Mouse (Mus musculus) kidney, embryonic 16.5 days (tissue): Measurements from ENCODE around the gene Cela2a. TPM values are rescaled to one million over a fixed set of nuclear protein-coding genes. Genes with fewer than 3 reads are reported as not detected.
A peak's percentile ranks its signal among the peaks of the same experiment; 100 is the strongest.

ENCODE experiments used
- ATAC-seq: fragments of 200-750 bp; cut with Nextera tagmentation; 2 replicates; pipeline ENCODE4 v1.8.0; 2017; ENCODE audit warnings: moderate TSS enrichment; ENCODE audit not compliant: low FRiP score, low TSS enrichment
- H3K27ac ChIP-seq: fragments of 300-500 bp; sonication (generic); 2 replicates; pipeline ENCODE4 v1.5.1; 2014; ENCODE audit warnings: low read length
- H3K27me3 ChIP-seq: fragments of 300-500 bp; sonication (generic); 2 replicates; pipeline ENCODE4 v1.6.1; 2014; ENCODE audit warnings: low read length, control low read depth, mixed read lengths; ENCODE audit not compliant: insufficient read depth
- H3K36me3 ChIP-seq: fragments of 300-500 bp; sonication (generic); 2 replicates; pipeline ENCODE4 v1.6.1; 2014; ENCODE audit warnings: low read length, control low read depth, mixed read lengths; ENCODE audit not compliant: insufficient read depth
- H3K4me1 ChIP-seq: fragments of 300-500 bp; sonication (generic); 2 replicates; pipeline ENCODE4 v1.6.1; 2014; ENCODE audit warnings: low read length, control low read depth, mixed read lengths; ENCODE audit not compliant: insufficient read depth
- H3K4me2 ChIP-seq: fragments of 300-500 bp; sonication (generic); replicated peaks from 2 replicates; pipeline ENCODE4 v1.6.1; 2014; ENCODE audit warnings: low read depth, low read length
- H3K4me3 ChIP-seq: fragments of 300-500 bp; sonication (generic); 2 replicates; pipeline ENCODE4 v1.5.1; 2014; ENCODE audit warnings: mild to moderate bottlenecking, low read length
- H3K9ac ChIP-seq: fragments of 300-500 bp; sonication (generic); replicated peaks from 2 replicates; pipeline ENCODE4 v1.6.1; 2014; ENCODE audit warnings: low read length
- H3K9me3 ChIP-seq: fragments of 300-500 bp; sonication (generic); 2 replicates; pipeline ENCODE4 v1.6.1; 2016; ENCODE audit warnings: low read length, control low read depth
- WGBS: fragments of 180-500 bp; shearing (Covaris S2); extraction: QIAGEN DNeasy Blood & Tissue Kit; methylation state at CpG from one replicate; pipeline ENCODE4 v1.1.7; 2014; 5-methylcytosine and 5-hydroxymethylcytosine counted together
- polyA plus RNA-seq: library from polyadenylated mRNA; unstranded; fragments of >200 nt; fragmentation: Nextera tagmentation; extraction: Ambion mirVana; gene quantifications from 2 replicates; pipeline ENCODE4 v1.2.1, GENCODE M21; 2015

Cela2a gene
- polyA plus RNA-seq, 1 experiment from 2014 or later = not detected

DNA sequence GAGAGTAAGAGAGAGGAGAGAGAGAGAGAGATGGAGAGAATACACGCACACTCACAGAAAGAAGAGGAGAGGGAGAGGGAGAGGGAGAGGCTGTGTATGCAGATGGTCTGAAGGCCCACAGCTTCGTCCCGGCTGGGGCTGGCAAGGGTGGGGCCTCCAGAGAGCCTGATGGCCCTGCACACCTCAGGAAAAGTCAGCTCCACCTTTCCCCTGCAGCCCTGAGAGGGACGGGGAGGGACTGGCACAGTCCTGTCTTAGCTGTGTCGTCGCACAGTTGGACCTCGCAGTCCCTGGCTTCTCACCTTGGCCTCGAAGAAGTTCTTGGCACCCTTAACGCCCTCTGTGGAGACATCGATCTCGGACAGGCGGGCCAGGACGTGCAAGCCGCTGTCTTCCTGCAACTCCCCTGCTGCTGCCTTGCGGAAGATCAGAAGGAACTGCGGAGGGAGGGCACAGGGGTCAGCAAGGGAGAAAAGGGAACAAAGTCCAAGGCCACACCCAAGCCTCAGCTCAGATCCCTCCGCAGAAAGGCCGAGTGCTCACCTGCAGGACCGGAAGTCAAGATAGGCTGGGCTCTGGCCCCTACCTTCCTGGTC lies 34.4 kb upstream of the Cela2a start:
- Histone ChIP-seq H3K36me3 (peaks cover 18% of the 10 kb centered on the region; the same call in 1 of the 2 replicates), H3K9ac (no peak overlapping the region), H3K4me2 (no peak overlapping the region), H3K27ac (no peak overlapping the region), H3K9me3 (no peaks in the 10 kb centered on the region), H3K27me3 (no peaks in the 10 kb centered on the region), H3K4me3 (no peak overlapping the region), H3K4me1 (no peaks in the 10 kb centered on the region)
- ATAC-seq = no peak
- WGBS = 65% methylated on average over 19 of the region's 19 CpGs

DNA sequence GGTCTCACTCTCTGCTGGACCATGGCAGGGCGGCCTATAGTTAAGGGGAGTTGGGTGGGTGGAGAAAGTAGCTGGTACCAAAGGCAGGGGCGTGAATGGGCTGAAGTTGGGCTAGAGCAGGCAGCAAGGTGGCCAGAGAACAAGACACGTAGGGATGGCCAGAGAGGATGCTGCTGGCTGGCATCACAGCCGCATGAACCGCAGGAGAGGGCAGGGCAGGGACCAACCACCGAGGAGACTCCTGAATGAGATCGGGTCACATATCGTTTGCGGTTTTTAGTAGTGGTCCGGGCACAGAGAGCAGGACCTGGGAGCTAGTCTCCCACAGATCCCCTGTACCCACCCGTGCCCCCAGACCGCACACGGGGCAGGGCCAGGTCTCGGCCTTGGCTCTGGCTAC lies 33.4 kb upstream of the Cela2a start:
- no peak overlapping the region for H3K9ac ChIP-seq
- H3K4me1 ChIP-seq = no peaks in the 10 kb centered on the region
- H3K4me2 ChIP-seq = no peak overlapping the region
- WGBS = 93% methylated on average over 14 of the region's 14 CpGs
- no peak overlapping the region for H3K27ac ChIP-seq
- no peak overlapping the region for H3K4me3 ChIP-seq
- H3K9me3 ChIP-seq = no peaks in the 10 kb centered on the region
- H3K27me3 ChIP-seq = no peaks in the 10 kb centered on the region
- H3K36me3 ChIP-seq = peaks cover 18% of the 10 kb centered on the region; the same call in 1 of the 2 replicates
- no peak for ATAC-seq

DNA sequence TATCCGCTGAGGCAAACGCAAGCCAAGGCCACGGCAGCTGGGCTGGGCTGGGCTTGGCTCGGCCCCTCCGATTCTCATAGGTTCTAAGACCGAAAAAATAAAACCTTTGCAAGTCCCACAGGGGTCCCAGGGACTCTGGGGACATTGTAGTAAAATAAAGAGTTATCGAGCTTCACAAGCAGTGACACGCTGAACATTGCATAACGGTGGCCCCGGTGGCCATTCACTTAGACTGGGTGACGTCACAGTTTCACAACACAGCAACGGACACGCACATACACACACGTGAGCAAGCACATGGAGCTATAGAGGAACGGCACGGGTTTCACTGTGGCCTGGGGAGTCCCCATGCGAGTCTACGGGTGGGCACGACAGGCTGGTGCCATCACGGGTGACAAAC lies 32.5 kb upstream of the Cela2a start:
- H3K4me1 ChIP-seq = no peaks in the 10 kb centered on the region
- H3K4me2 ChIP-seq = no peak overlapping the region
- no peak for ATAC-seq
- H3K9ac ChIP-seq = no peak overlapping the region
- no peaks in the 10 kb centered on the region; the same call in 1 of the 2 replicates for H3K9me3 ChIP-seq
- WGBS = 83% methylated on average over 20 of the region's 20 CpGs
- H3K36me3 ChIP-seq = peaks cover 18% of the 10 kb centered on the region; the same call in 1 of the 2 replicates
- no peak overlapping the region for H3K4me3 ChIP-seq
- H3K27me3 ChIP-seq = no peaks in the 10 kb centered on the region
- no peak overlapping the region for H3K27ac ChIP-seq

DNA sequence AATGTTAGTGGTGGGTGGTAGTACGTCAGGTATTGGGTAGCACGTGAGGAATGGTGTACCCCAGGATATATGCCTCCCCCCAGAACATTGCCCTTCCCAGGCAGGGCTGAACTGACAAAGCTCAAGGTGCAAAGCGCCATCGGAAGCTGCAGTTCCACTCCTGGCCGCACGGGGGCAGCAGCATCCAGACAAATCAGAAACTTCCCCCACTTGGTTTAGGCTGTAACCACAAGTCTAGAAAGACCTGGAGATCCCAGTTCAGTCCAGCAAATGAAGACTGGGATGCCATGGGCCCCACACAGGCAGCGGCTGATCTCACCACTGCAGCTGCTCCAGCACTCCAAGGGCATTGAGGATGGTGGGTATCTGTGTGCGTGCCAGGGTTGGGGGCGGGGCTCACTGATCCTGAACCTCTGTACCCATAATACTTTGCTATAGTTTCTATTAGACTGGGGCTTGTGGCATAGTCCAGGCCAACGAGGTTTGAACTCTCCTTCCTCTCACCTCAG lies 31.5 kb upstream of the Cela2a start:
- Histone ChIP-seq H3K27me3 (no peaks in the 10 kb centered on the region), H3K9me3 (peaks cover 5% of the 10 kb centered on the region; the same call in 1 of the 2 replicates), H3K27ac (no peak overlapping the region), H3K9ac (no peak overlapping the region), H3K4me3 (no peak overlapping the region), H3K4me1 (no peaks in the 10 kb centered on the region), H3K36me3 (peaks cover 18% of the 10 kb centered on the region; the same call in 1 of the 2 replicates), H3K4me2 (no peak overlapping the region)
- WGBS = 21% methylated on average over 10 of the region's 10 CpGs
- ATAC-seq = peak; percentile 58; the same call in 1 of the 2 replicates

DNA sequence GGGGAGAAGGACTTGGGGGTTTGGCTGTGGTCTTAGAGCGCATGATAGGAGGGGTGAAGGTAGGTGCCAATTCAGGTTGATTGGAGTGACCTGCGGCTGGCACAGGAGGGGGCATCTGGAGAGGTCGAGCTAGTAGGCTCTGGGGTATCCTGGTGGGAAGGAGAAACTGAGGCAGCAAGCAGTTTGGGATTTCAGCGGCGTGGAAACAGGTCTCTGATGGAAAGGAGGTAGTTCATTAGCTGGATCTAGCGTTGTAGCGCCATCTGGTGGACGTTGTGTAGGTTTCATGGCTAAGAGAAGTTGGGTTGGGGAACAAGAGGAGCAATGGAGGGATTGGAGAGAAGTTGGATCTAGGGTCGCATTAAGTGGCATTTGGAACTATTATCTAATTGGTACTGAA lies 27.5 kb upstream of the Cela2a start:
- peaks cover 5% of the 10 kb centered on the region; the same call in 1 of the 2 replicates for H3K9me3 ChIP-seq
- H3K4me3 ChIP-seq = no peak overlapping the region
- H3K27ac ChIP-seq = no peak overlapping the region
- no peaks in the 10 kb centered on the region for H3K36me3 ChIP-seq
- 80% methylated on average over 9 of the region's 9 CpGs for WGBS
- no peak overlapping the region for H3K9ac ChIP-seq
- H3K27me3 ChIP-seq = no peaks in the 10 kb centered on the region
- H3K4me1 ChIP-seq = no peaks in the 10 kb centered on the region
- H3K4me2 ChIP-seq = no peak overlapping the region
- no peak for ATAC-seq

DNA sequence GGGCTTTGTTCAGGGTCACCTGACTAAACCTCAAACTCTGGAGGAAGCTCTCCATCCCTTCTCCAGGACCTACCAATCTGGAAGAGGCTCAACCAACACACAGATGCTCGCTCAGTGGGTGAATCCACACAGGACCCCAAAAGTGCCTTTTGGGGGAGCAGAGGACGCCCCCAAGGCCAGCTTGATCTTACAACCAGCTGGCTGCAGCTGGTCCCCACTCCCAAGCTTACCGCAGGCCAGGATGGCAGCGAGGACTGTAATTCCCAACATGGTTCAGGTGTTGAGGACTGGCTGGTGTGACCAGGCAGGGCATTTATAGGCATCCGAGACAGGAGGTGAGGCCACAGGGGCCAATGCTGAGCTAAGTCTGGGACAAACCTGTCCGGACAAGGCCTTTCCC lies 20.0 kb upstream of the Cela2a start, which contains the start of gene Ctrc:
Gene Ctrc, minus strand, starts transcription at position 361 of the 400 bp plus-strand sequence.
- H3K4me3 ChIP-seq = no peak within 1 kb of the TSS
- H3K4me2 ChIP-seq = no peak within 1 kb of the TSS
- H3K27ac ChIP-seq = no peak within 1 kb of the TSS
- H3K4me1 ChIP-seq = no peaks in the 10 kb centered on the region
- no peak for ATAC-seq
- no peaks in the 10 kb centered on the region for H3K27me3 ChIP-seq
- H3K9me3 ChIP-seq = no peaks in the 10 kb centered on the region
- H3K9ac ChIP-seq = no peak within 1 kb of the TSS
- WGBS = 80% methylated on average over 6 of the region's 6 CpGs
- H3K36me3 ChIP-seq = no peaks in the 10 kb centered on the region

DNA sequence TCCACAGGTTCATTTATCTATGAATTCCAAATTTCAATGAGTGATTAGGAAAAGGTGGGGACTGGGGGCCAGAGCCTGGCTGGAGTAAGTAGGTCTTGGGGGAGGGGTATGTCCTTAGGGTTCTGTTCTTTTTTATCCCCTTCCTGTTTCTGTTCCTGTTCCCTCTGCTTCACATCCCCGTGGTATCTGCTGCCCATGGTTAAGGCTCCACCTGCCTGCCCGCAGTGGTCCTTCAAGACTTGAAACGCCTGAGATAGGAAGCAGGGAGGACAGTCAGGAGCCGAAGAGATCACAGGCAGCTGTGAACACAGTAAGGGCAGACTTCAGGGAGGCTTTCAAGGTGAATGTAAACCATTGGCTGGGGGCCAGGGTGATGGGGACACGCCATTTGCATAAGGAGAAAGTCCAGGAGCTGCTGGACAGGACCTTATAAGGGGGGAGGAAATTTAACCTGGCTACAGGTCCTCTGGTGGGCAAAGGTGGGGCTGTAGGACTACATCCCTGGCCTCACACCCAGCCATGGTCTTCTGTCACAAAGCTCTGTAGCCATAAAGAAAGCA lies 8.7 kb upstream of the Cela2a start:
- Histone ChIP-seq H3K4me1 (no peaks in the 10 kb centered on the region), H3K4me3 (no peak overlapping the region), H3K36me3 (no peaks in the 10 kb centered on the region), H3K27ac (no peak overlapping the region), H3K9ac (no peak overlapping the region), H3K9me3 (no peaks in the 10 kb centered on the region), H3K4me2 (no peak overlapping the region), H3K27me3 (no peaks in the 10 kb centered on the region)
- no peak for ATAC-seq
- WGBS = 53% methylated on average over 5 of the region's 5 CpGs

DNA sequence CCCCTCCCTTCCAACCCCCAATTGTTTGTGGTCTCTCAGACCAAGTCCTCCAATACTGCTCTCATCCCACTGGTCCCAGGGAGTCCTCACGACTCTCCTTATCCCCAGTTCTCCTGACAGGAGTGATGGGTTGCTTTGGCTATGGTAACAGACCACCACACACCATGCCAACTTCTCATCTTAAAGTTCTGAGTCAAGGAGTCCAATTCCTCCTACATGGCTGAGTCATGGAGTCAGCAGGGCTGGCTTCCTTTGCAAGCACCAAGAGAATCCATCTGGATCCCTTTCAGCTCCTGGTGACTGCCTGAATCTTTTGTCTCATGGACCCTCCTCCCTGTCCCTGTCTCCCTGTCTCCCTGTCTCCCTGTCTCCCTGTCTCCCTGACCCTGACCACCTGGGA lies 8.0 kb upstream of the Cela2a start:
- Histone ChIP-seq H3K4me2 (no peak overlapping the region), H3K4me1 (no peaks in the 10 kb centered on the region), H3K27me3 (no peaks in the 10 kb centered on the region), H3K36me3 (no peaks in the 10 kb centered on the region), H3K9ac (no peak overlapping the region), H3K4me3 (no peak overlapping the region), H3K9me3 (no peaks in the 10 kb centered on the region), H3K27ac (no peak overlapping the region)
- 42% methylated on average over 1 of the region's 1 CpGs for WGBS
- no peak for ATAC-seq

DNA sequence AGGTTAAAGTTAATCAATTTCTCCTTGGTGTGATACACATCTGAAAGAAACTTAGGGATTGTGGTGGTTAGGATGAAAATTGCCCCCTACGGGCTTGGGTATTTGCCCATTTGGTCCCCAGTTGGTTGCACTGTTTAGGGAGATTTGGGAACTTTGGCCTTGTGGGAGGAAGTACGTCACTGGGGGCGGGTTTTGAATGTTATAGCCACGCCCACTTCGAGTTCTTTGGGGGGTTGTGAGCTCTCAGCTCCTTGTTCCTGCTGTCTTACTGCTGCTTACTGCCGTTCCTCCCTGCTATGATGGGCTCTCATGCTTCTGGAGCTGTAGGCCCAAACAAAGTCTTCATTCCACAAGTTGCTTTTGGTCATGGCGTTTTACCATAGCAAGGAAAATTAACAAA lies 5.4 kb upstream of the Cela2a start:
- no peaks in the 10 kb centered on the region for H3K4me1 ChIP-seq
- no peaks in the 10 kb centered on the region for H3K36me3 ChIP-seq
- WGBS = 82% methylated on average over 7 of the region's 7 CpGs
- no peak overlapping the region for H3K9ac ChIP-seq
- ATAC-seq = no peak
- H3K27ac ChIP-seq = no peak overlapping the region
- no peaks in the 10 kb centered on the region for H3K27me3 ChIP-seq
- H3K4me2 ChIP-seq = no peak overlapping the region
- no peak overlapping the region for H3K4me3 ChIP-seq
- no peaks in the 10 kb centered on the region for H3K9me3 ChIP-seq

DNA sequence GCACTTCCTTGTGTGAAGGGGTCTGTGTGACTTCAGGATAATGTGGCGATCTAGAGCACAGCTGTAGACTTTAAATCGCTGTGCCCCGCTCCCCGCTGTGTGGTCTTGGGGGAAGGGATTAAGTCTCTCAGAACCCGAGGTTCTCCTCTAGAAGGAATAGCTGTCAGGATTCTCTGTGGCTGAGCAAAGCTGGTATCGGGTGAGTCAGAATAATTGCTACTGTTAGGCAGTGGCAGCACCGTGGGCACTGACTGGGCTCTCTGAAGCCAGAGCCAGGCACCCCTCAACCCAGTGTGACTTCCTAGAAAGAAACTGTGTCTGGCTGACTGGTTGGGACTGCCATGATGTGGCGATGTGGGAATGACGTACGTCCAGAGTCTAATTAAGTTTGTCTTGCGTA lies 4.4 kb upstream of the Cela2a start:
- no peak overlapping the region for H3K4me2 ChIP-seq
- no peak overlapping the region for H3K4me3 ChIP-seq
- ATAC-seq = no peak
- no peaks in the 10 kb centered on the region for H3K27me3 ChIP-seq
- no peaks in the 10 kb centered on the region for H3K4me1 ChIP-seq
- no peak overlapping the region for H3K27ac ChIP-seq
- no peaks in the 10 kb centered on the region for H3K9me3 ChIP-seq
- WGBS = 55% methylated on average over 11 of the region's 11 CpGs
- no peak overlapping the region for H3K9ac ChIP-seq
- no peaks in the 10 kb centered on the region for H3K36me3 ChIP-seq
